Mouse (Mus musculus) MEL (cell line): ENCODE data around the gene Net1. TPM values are rescaled to one million over a fixed set of nuclear protein-coding genes. Genes with fewer than 3 reads are reported as not detected.
"Not testable (repeated sequence)": the region's sequence is repeated elsewhere in the genome, so short reads cannot be mapped to it uniquely, and the experiment has no call there.

ENCODE experiments used
- DNase-seq: peaks from one replicate; pipeline ENCODE4 v3.0.0; 2011; ENCODE audit warnings: low read depth, low spot score
- H3K27ac ChIP-seq: 2 replicates; pipeline ENCODE4 v1.5.1; 2012; ENCODE audit warnings: low read depth, mild to moderate bottlenecking, control low read depth, low read length, moderate library complexity; ENCODE audit not compliant: control insufficient read depth
- H3K27me3 ChIP-seq, 2 experiments: fragments of 150-350 bp in 1 of 2; sonication (generic) in 1 of 2; 2 replicates each; pipeline ENCODE4 v1.6.1; 2012; ENCODE audit warnings: low read length in 2 of 2, mild to moderate bottlenecking in 2 of 2, improper control_type of control experiment in 1 of 2, moderate library complexity in 1 of 2; ENCODE audit not compliant: insufficient read depth in 2 of 2, control insufficient read depth in 1 of 2
- H3K36me3 ChIP-seq, 2 experiments: 2 replicates each; pipeline ENCODE4 v1.6.1; 2012 to 2014; ENCODE audit warnings: low read length in 2 of 2, improper control_type of control experiment in 1 of 2, inconsistent platforms in 1 of 2, mild to moderate bottlenecking in 1 of 2; ENCODE audit not compliant: insufficient read depth in 2 of 2, control insufficient read depth in 1 of 2
- H3K4me1 ChIP-seq, 2 experiments: fragments of 150-350 bp in 1 of 2; sonication (generic) in 1 of 2; 2 replicates each; pipeline ENCODE4 v1.6.1; 2012; ENCODE audit warnings: low read length in 2 of 2, improper control_type of control experiment in 1 of 2, mild to moderate bottlenecking in 1 of 2; ENCODE audit not compliant: insufficient read depth in 2 of 2, control insufficient read depth in 1 of 2
- H3K4me3 ChIP-seq, 2 experiments: fragments of 150-350 bp in 1 of 2; sonication (generic) in 1 of 2; 2 replicates each; pipeline ENCODE4 v1.5.1; 2012; ENCODE audit warnings: low read depth in 2 of 2, low read length in 2 of 2, mild to moderate bottlenecking in 2 of 2, moderate library complexity in 2 of 2, control low read depth in 1 of 2, improper control_type of control experiment in 1 of 2; ENCODE audit not compliant: control insufficient read depth in 1 of 2, insufficient read depth in 1 of 2
- H3K79me2 ChIP-seq: 2 replicates; pipeline ENCODE4 v1.6.1; 2012; ENCODE audit warnings: mild to moderate bottlenecking, low read length, moderate library complexity; ENCODE audit not compliant: control insufficient read depth, poor library complexity, insufficient read depth
- H3K9ac ChIP-seq: 2 replicates; pipeline ENCODE4 v1.6.1; 2012; ENCODE audit warnings: low read depth, mild to moderate bottlenecking, control low read depth, low read length, moderate library complexity; ENCODE audit not compliant: control insufficient read depth, poor library complexity, severe bottlenecking
- H3K9me3 ChIP-seq: fragments of 150-350 bp; sonication (generic); replicated peaks from 2 replicates; pipeline ENCODE4 v1.6.1; 2012; ENCODE audit warnings: mild to moderate bottlenecking, low read length, improper control_type of control experiment, moderate library complexity; ENCODE audit not compliant: insufficient read depth
- BHLHE40 ChIP-seq: IDR thresholded peaks from 2 replicates; pipeline ENCODE4 v1.6.1; 2012; ENCODE audit warnings: low read depth, mild to moderate bottlenecking, inconsistent platforms, low read length, improper control_type of control experiment, borderline replicate concordance
- GATA1 ChIP-seq: IDR thresholded peaks from 2 replicates; pipeline ENCODE4 v1.6.1; 2011; ENCODE audit warnings: low read depth, low read length, improper control_type of control experiment
- HCFC1 ChIP-seq: IDR thresholded peaks from 2 replicates; pipeline ENCODE4 v1.6.1; 2012; ENCODE audit warnings: low read depth, mild to moderate bottlenecking, inconsistent platforms, low read length, improper control_type of control experiment, moderate library complexity
- KAT2A ChIP-seq: conservative IDR thresholded peaks from 2 replicates; pipeline ENCODE4 v1.6.1; 2012; ENCODE audit warnings: low read depth, low read length, improper control_type of control experiment, inconsistent platforms
- MYC ChIP-seq: IDR thresholded peaks from 2 replicates; pipeline ENCODE4 v1.6.1; 2011; ENCODE audit warnings: low read depth, mild to moderate bottlenecking, low read length, improper control_type of control experiment, moderate library complexity
- NELFE ChIP-seq: IDR thresholded peaks from 2 replicates; pipeline ENCODE4 v1.6.1; 2011; ENCODE audit warnings: low read depth, low read length, improper control_type of control experiment
- POLR2AphosphoS5 ChIP-seq: IDR thresholded peaks from 2 replicates; pipeline ENCODE4 v1.6.1; 2012; ENCODE audit warnings: low read depth, borderline replicate concordance, mild to moderate bottlenecking, inconsistent platforms, low read length, moderate library complexity, mixed read lengths
- RAD21 ChIP-seq: IDR thresholded peaks from 2 replicates; pipeline ENCODE4 v1.6.1; 2011; ENCODE audit warnings: mild to moderate bottlenecking, low read depth, low read length, improper control_type of control experiment
- TAL1 ChIP-seq: IDR thresholded peaks from 2 replicates; pipeline ENCODE4 v1.6.1; 2012; ENCODE audit warnings: mild to moderate bottlenecking, inconsistent platforms, low read length, moderate library complexity, mixed read lengths
- TCF12 ChIP-seq: IDR thresholded peaks from 2 replicates; pipeline ENCODE4 v1.6.1; 2014; ENCODE audit warnings: low read depth, mild to moderate bottlenecking, inconsistent platforms, low read length, improper control_type of control experiment, moderate library complexity
- UBTF ChIP-seq: IDR thresholded peaks from 2 replicates; pipeline ENCODE4 v1.6.1; 2012; ENCODE audit warnings: low read depth, mild to moderate bottlenecking, inconsistent platforms, low read length, improper control_type of control experiment, moderate library complexity, borderline replicate concordance; ENCODE audit not compliant: insufficient read depth
- polyA plus RNA-seq, 2 experiments: library from polyadenylated mRNA; stranded (reverse) in 1 of 2; unstranded in 1 of 2; fragments of >175 nt in 1 of 2; fragments of >200 nt in 1 of 2; gene quantifications; 2 replicates each; pipeline versions ENCODE4 v1.2.1 to v1.2.4; 2012; ENCODE audit warnings: low replicate concordance in 2 of 2, low read depth in 1 of 2; ENCODE audit not compliant: insufficient read length in 2 of 2, insufficient read depth in 1 of 2, missing spikeins in 1 of 2
- total RNA-seq: library from RNA; depleted of rRNA; stranded (reverse); fragments of 300-350 nt; gene quantifications from 2 replicates; pipeline ENCODE4 v1.2.3, GENCODE M21; 2012

Net1 gene
- total and polyA plus RNA-seq, 3 experiments: 29.8 to 125 (median 63.2) TPM

DNA sequence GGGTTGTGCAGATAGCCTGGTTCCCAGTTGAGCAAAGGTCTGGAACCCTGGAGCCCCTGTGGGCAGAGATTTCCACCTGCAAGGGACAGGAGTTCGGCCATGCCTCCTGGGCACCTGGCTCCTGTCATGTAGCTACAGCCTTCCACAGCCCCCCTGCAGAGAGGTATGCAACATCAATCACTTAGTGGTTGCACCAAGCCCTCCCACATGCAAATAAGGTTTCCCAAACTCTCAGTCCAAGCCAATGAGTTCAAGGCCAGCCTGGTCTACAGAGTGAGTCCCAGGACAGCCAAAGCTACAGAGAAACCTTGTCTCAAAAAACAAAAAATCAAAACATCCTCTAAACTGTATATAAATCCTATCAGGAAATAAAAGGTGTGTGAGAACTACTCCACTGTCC lies 67.7 kb downstream of the Net1 start:
- no peak overlapping the region for H3K4me3 ChIP-seq
- no peak for DNase-seq
- no peaks in the 10 kb centered on the region for H3K36me3 ChIP-seq
- H3K79me2 ChIP-seq: no peaks in the 10 kb centered on the region
- no peaks in the 10 kb centered on the region for H3K4me1 ChIP-seq
- H3K27me3 ChIP-seq: no peaks in the 10 kb centered on the region; a peak in 1 of 4 replicates
- H3K9ac ChIP-seq: no peak overlapping the region
- no peak for TF ChIP-seq MYC
- no peak for TF ChIP-seq RAD21
- TF ChIP-seq KAT2A: no peak
- no peak for TF ChIP-seq TCF12
- TF ChIP-seq TAL1: no peak
- no peak for TF ChIP-seq BHLHE40
- TF ChIP-seq UBTF: no peak
- no peak for TF ChIP-seq POLR2AphosphoS5
- no peak for TF ChIP-seq GATA1
- no peak for TF ChIP-seq NELFE
- TF ChIP-seq HCFC1: no peak
- no peaks in the 10 kb centered on the region for H3K9me3 ChIP-seq
- H3K27ac ChIP-seq: no peak overlapping the region

DNA sequence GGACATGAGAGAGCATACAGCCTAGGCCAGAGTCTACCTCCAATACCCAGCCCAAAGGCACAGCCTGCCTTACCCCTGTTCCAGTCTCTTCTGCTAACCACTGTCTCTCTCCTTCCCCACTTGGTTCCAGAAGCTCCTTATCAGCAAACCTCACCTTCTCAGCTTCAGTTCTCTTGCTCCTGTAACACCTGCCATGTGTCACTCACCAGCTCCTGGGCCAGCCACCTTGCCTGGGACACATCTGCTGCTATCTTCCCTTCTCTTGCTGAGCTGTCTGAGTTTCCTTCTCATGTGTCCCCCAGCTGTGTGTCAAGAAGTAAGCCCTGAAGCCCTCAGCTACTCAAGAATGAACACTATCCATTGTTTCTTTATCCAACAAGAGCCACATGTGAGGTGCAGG lies 77.4 kb downstream of the Net1 start:
- H3K4me3 ChIP-seq, H3K79me2 ChIP-seq, H3K36me3 ChIP-seq, DNase-seq, H3K4me1 ChIP-seq, H3K27ac ChIP-seq, H3K9ac ChIP-seq, H3K9me3 ChIP-seq, H3K27me3 ChIP-seq: not testable (repeated sequence)

DNA sequence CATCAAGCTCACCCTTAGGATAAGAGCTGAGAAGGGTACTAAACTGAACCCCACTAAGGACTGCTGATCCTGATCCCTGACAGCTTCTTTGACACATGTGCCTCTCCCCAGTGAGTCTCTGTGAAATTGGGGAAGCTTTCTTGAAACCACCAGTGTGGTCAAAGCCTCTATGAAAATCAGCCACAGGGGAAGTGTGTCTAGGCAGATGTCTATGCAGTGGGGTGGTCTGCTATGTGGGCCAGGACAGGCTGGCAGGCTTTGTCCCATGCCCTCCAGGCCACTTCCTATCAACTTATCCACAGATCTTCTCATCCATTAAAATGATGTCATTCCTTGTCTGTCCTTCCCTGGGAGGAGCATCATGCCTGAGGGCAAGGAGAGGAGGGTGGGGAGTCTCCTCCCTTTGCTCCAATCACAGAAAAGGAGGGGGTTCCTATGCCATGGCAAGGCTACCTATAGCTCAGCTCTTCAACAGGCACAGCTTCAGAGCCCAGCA lies 80.7 kb downstream of the Net1 start, which contains the start of gene Calm4:
Gene Calm4, plus strand, starts transcription at position 446 of the 496 bp plus-strand sequence.
- not testable (repeated sequence) for H3K36me3 ChIP-seq, H3K79me2 ChIP-seq, DNase-seq, H3K9ac ChIP-seq, H3K9me3 ChIP-seq, H3K27ac ChIP-seq, H3K4me3 ChIP-seq, H3K4me1 ChIP-seq, H3K27me3 ChIP-seq

DNA sequence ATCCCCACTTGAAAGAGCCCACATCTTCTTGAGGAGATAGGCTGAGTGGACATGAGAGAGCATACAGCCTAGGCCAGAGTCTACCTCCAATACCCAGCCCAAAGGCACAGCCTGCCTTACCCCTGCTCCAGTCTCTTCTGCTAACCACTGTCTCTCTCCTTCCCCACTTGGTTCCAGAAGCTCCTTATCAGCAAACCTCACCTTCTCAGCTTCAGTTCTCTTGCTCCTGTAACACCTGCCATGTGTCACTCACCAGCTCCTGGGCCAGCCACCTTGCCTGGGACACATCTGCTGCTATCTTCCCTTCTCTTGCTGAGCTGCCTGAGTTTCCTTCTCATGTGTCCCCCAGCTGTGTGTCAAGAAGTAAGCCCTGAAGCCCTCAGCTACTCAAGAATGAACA lies 84.4 kb downstream of the Net1 start:
- H3K36me3 ChIP-seq, H3K9ac ChIP-seq, DNase-seq, H3K79me2 ChIP-seq, H3K9me3 ChIP-seq, H3K27me3 ChIP-seq, H3K27ac ChIP-seq, H3K4me3 ChIP-seq, H3K4me1 ChIP-seq: not testable (repeated sequence)
